In genomic region chr3:94832100-94832499, GRCm38 (mm10) we compare ENCODE assay signal across 15 mouse cellular contexts. TPM values are rescaled to one million over a fixed set of nuclear protein-coding genes. Genes with fewer than 3 reads are reported as not detected.
DNase-seq lines count a peak whose midpoint lies in the region; ATAC-seq and TF ChIP-seq lines count a peak whose summit lies in the region.
"Had no signal": no experiment of that assay in that cellular context is flagged by ENCODE, and none has a peak within 500 bp of the region (broad histone marks: within the 10 kb centered on the region; RNA-seq: fewer than 3 reads in every experiment).

No protein-coding gene starts in this region.

- H3K4me1 ChIP-seq in heart, embryonic 16.5 days (ENCODE audit: control insufficient read depth, insufficient read depth, low read length) = no peaks in the 10 kb centered on the region
- H3K4me1 ChIP-seq in CH12.LX (ENCODE audit: control insufficient read depth in 1 of 2, insufficient read depth in 2 of 2) = peaks cover 0 to 5% of the 10 kb centered on the region in 2 experiments; a peak in 3 of 4 replicates
- H3K4me1 ChIP-seq in liver, embryonic 14.5 days (replicated peaks; ENCODE audit: control insufficient read depth in 2 of 2, insufficient read depth in 2 of 2, low read length in 1 of 2) = peaks cover 4 to 8% of the 10 kb centered on the region in 2 experiments; a peak in 2 of 4 replicates
- no peaks in the 10 kb centered on the region for H3K4me1 ChIP-seq in cerebellum, adult 2 months (ENCODE audit: control insufficient read depth, insufficient read depth, low read length)

- no peak for TF ChIP-seq POLR2A in CH12.LX (IDR thresholded peaks at IDR 0.05; ENCODE audit: low read depth, low read length)
- no peak for TF ChIP-seq POLR2A in cerebellum, adult 2 months (IDR thresholded peaks at IDR 0.05; ENCODE audit: borderline replicate concordance, insufficient read depth, low read length)

- no peak for ATAC-seq in heart, embryonic 16.5 days (replicated peaks; ENCODE audit: extremely low read depth, insufficient read depth, low FRiP score)
- peak; percentile 74 for ATAC-seq in common myeloid progenitor, adult 5-6 weeks (replicated peaks; ENCODE audit: low read depth, poor library complexity, severe bottlenecking)
- ATAC-seq in liver, embryonic 14.5 days (ENCODE audit: insufficient read depth) = no peak
- ATAC-seq: inflammation-experienced regulatory T-cells, adult 6 months had no signal

- no peak for TF ChIP-seq RAD21 in CH12.LX (IDR thresholded peaks at IDR 0.05; ENCODE audit: low read depth, low read length)

- no peak for TF ChIP-seq CTCF in CH12.LX (conservative IDR thresholded peaks at IDR 0.05 in 1 of 2, IDR thresholded peaks at IDR 0.05 in 1 of 2; ENCODE audit: low read depth in 2 of 2, low read length in 2 of 2)
- TF ChIP-seq CTCF in liver, embryonic 14.5 days (IDR thresholded peaks at IDR 0.05; ENCODE audit: low read depth) = no peak
- TF ChIP-seq CTCF in cerebellum, adult 2 months (IDR thresholded peaks at IDR 0.05; ENCODE audit: borderline replicate concordance, insufficient read depth, low read depth, low read length) = no peak

- no peaks in the 10 kb centered on the region for H3K27me3 ChIP-seq in heart, embryonic 16.5 days (ENCODE audit: control insufficient read depth, insufficient read depth, low read length)
- peaks cover 19% of the 10 kb centered on the region for H3K27me3 ChIP-seq in CH12.LX (replicated peaks)
- no peaks in the 10 kb centered on the region for H3K27me3 ChIP-seq in liver, embryonic 14.5 days (ENCODE audit: control insufficient read depth, insufficient read depth, low read length)
- no peaks in the 10 kb centered on the region for H3K27me3 ChIP-seq in cerebellum, adult 2 months (ENCODE audit: control insufficient read depth, insufficient read depth, low read length)
- H3K27me3 ChIP-seq: megakaryocyte, embryonic 14.5 days had no signal

- no peak for DNase-seq in heart, adult 9 months (ENCODE audit: low spot score in 2 of 2)
- DNase-seq in CH12.LX (ENCODE audit: extremely low read depth) = no peak
- no peak for DNase-seq in liver, embryonic 14.5 days (ENCODE audit: low read depth in 3 of 3, low spot score in 3 of 3)
- no peak for DNase-seq in urinary bladder, postnatal 4 days (ENCODE audit: low spot score in 2 of 2)
- DNase-seq in cerebellum, adult 2 months = no peak
- DNase-seq: adrenal gland, postnatal 36 days; cerebellum, postnatal 25 days; gastrocnemius, postnatal 10 days; thymus, adult 2 months had no signal

- no peak overlapping the region for H3K27ac ChIP-seq in heart, embryonic 16.5 days (ENCODE audit: low read length)
- no peak overlapping the region for H3K27ac ChIP-seq in CH12.LX (ENCODE audit: insufficient read depth, low read depth)
- H3K27ac ChIP-seq in liver, embryonic 14.5 days = no peak overlapping the region
- H3K27ac ChIP-seq in cerebellum, adult 2 months (ENCODE audit: insufficient read depth, low read length) = no peak overlapping the region
- H3K27ac ChIP-seq: hindbrain, embryonic 10.5 days had no signal

- TF ChIP-seq EP300 in CH12.LX (IDR thresholded peaks at IDR 0.05; ENCODE audit: low read length) = no peak
- no peak for TF ChIP-seq EP300 in liver, embryonic 14.5 days (IDR thresholded peaks at IDR 0.05; ENCODE audit: low read depth)

- no peaks in the 10 kb centered on the region for H3K9me3 ChIP-seq in heart, embryonic 16.5 days (replicated peaks; ENCODE audit: control insufficient read depth, low read length)
- H3K9me3 ChIP-seq in CH12.LX (replicated peaks; ENCODE audit: low read length) = peaks cover 14% of the 10 kb centered on the region
- no peaks in the 10 kb centered on the region for H3K9me3 ChIP-seq in liver, embryonic 14.5 days (ENCODE audit: control insufficient read depth, low read length)

- dilution Hi-C loops in CH12.LX (cut with MboI; ENCODE audit: extremely low pct_ligation_motif_present, extremely low pct_unique_long_range_greater_than_20kb, low sequenced_read_pairs) = no loop called here

- no peaks in the 10 kb centered on the region for H3K79me2 ChIP-seq in CH12.LX (replicated peaks; ENCODE audit: control insufficient read depth, extremely low read depth, insufficient read depth, poor library complexity, severe bottlenecking)

- in situ Hi-C loops in CH12.LX (cut with MboI; ENCODE audit: low pct_ligation_motif_present, low pct_unique_long_range_greater_than_20kb, low sequenced_read_pairs) = no loop called here

- no peak overlapping the region for H3K4me3 ChIP-seq in heart, embryonic 16.5 days (ENCODE audit: low read length)
- no peak overlapping the region for H3K4me3 ChIP-seq in CH12.LX (replicated peaks in 1 of 3; ENCODE audit: low read depth in 2 of 3, low read length in 2 of 3, poor library complexity in 1 of 3)
- 0 out of 4 replicates have a peak overlapping the region, but pooled peaks of 1 of the 2 experiments have one; percentile 1 for H3K4me3 ChIP-seq in liver, embryonic 14.5 days (ENCODE audit: insufficient read depth in 1 of 2, low read depth in 2 of 2, low read length in 2 of 2)
- no peak overlapping the region for H3K4me3 ChIP-seq in cerebellum, adult 2 months (replicated peaks; ENCODE audit: insufficient read depth, low read depth, low read length)
- H3K4me3 ChIP-seq: hindbrain, embryonic 10.5 days; megakaryocyte, embryonic 14.5 days had no signal

- 10% methylated on average over 9 of the region's 9 CpGs for WGBS in heart, embryonic 16.5 days
- 4% methylated on average over 9 of the region's 9 CpGs for WGBS in liver, embryonic 14.5 days (ENCODE audit: insufficient replicate concordance)
- 27% methylated on average over 9 of the region's 9 CpGs for WGBS in cerebellum, adult 2 months

- H3K36me3 ChIP-seq in heart, embryonic 16.5 days (ENCODE audit: control insufficient read depth, insufficient read depth) = no peaks in the 10 kb centered on the region
- H3K36me3 ChIP-seq in CH12.LX (replicated peaks in 1 of 2; ENCODE audit: control insufficient read depth in 1 of 2, insufficient read depth in 1 of 2, low read length in 1 of 2) = no peaks in the 10 kb centered on the region
- H3K36me3 ChIP-seq in liver, embryonic 14.5 days (replicated peaks; ENCODE audit: control insufficient read depth, insufficient read depth, low read depth) = no peaks in the 10 kb centered on the region
- H3K36me3 ChIP-seq: hindbrain, embryonic 10.5 days had no signal

- H3K4me2 ChIP-seq in heart, embryonic 16.5 days (ENCODE audit: low read depth, low read length) = peak overlapping the region; percentile 18
- peak overlapping the region; percentile 2; the same call in 1 of the 2 replicates for H3K4me2 ChIP-seq in CH12.LX (ENCODE audit: insufficient read depth, low read depth, poor library complexity, severe bottlenecking)
- H3K4me2 ChIP-seq in liver, embryonic 14.5 days (ENCODE audit: low read depth) = peak overlapping the region; percentile 56

- H3K9ac ChIP-seq in heart, embryonic 16.5 days (ENCODE audit: low read length) = no peak overlapping the region
- H3K9ac ChIP-seq in CH12.LX (ENCODE audit: insufficient read depth, low read depth) = no peak overlapping the region
- H3K9ac ChIP-seq in liver, embryonic 14.5 days (replicated peaks) = peak overlapping the region; percentile 18; the same call in 1 of the 2 replicates

TF ChIP-seq in CH12.LX, 34 proteins besides CTCF, POLR2A, EP300 and RAD21:
- no peak for TF ChIP-seq KAT2A (IDR thresholded peaks at IDR 0.05; ENCODE audit: insufficient replicate concordance, low read length)
- TF ChIP-seq ZC3H11A (IDR thresholded peaks at IDR 0.05; ENCODE audit: low read depth, low read length) = no peak

RNA-seq across cellular contexts. Expression of gene Pogz, which starts 5.3 kb away (rescaled TPM):
- polyA plus RNA-seq in heart, embryonic 16.5 days (2015; fragmentation: Nextera tagmentation; extraction: Ambion mirVana) = 8.9 and 9.5 TPM in 2 replicates
- total RNA-seq in CH12.LX (2012; rRNA removed) = 9.5 and 10.1 TPM in 2 replicates
- total RNA-seq in CH12.LX (2014; rRNA removed) = 6.7 and 7.7 TPM in 2 replicates
- 23.4 and 23.6 TPM in 2 replicates for polyA plus RNA-seq in CH12.LX (2012; ENCODE audit: insufficient read length, low read depth)
- total RNA-seq in common myeloid progenitor, adult 5-6 weeks (2017) = 24.3 and 24.6 TPM in 2 replicates
- 6.0 and 6.5 TPM in 2 replicates for polyA plus RNA-seq in liver, embryonic 14.5 days (2012; rRNA removed)
- 2.6 and 3.0 TPM in 2 replicates for polyA plus RNA-seq in liver, embryonic 14.5 days (2014; fragmentation: Nextera tagmentation; extraction: Ambion mirVana)
- polyA plus RNA-seq in cerebellum, adult 2 months (2012; rRNA removed) = 45.3 and 46.2 TPM in 2 replicates

RNA-seq across cellular contexts. Expression of gene Cgn, which starts 45.8 kb away (rescaled TPM):
- polyA plus RNA-seq in heart, embryonic 16.5 days (2015; fragmentation: Nextera tagmentation; extraction: Ambion mirVana) = 2.7 and 4.4 TPM in 2 replicates
- total RNA-seq in CH12.LX (2012; rRNA removed) = 0.17 and 0.25 TPM in 2 replicates
- total RNA-seq in CH12.LX (2014; rRNA removed) = 0.04 TPM in 1 of 2 replicates, not detected in the other
- polyA plus RNA-seq in CH12.LX (2012; ENCODE audit: insufficient read length, low read depth) = 0.41 and 1.1 TPM in 2 replicates
- not detected in 2 replicates for total RNA-seq in common myeloid progenitor, adult 5-6 weeks (2017)
- 4.3 and 4.6 TPM in 2 replicates for polyA plus RNA-seq in liver, embryonic 14.5 days (2012; rRNA removed)
- 5.7 and 7.2 TPM in 2 replicates for polyA plus RNA-seq in liver, embryonic 14.5 days (2014; fragmentation: Nextera tagmentation; extraction: Ambion mirVana)
- polyA plus RNA-seq in cerebellum, adult 2 months (2012; rRNA removed) = 5.3 and 5.7 TPM in 2 replicates
- total RNA-seq: monocyte, adult 5-6 weeks had no signal

RNA-seq across cellular contexts. Expression of gene Psmb4, which starts 54.7 kb away (rescaled TPM):
- polyA plus RNA-seq in heart, embryonic 16.5 days (2015; fragmentation: Nextera tagmentation; extraction: Ambion mirVana) = 279 and 299 TPM in 2 replicates
- total RNA-seq in CH12.LX (2012; rRNA removed) (554 and 695 TPM in 2 replicates), CH12.LX (2014; rRNA removed) (798 and 801 TPM in 2 replicates)
- 435 and 481 TPM in 2 replicates for polyA plus RNA-seq in CH12.LX (2012; ENCODE audit: insufficient read length, low read depth)
- total RNA-seq in common myeloid progenitor, adult 5-6 weeks (2017) = 192 and 193 TPM in 2 replicates
- 127 and 157 TPM in 2 replicates for polyA plus RNA-seq in liver, embryonic 14.5 days (2012; rRNA removed)
- 190 and 203 TPM in 2 replicates for polyA plus RNA-seq in liver, embryonic 14.5 days (2014; fragmentation: Nextera tagmentation; extraction: Ambion mirVana)
- polyA plus RNA-seq in cerebellum, adult 2 months (2012; rRNA removed) = 298 and 301 TPM in 2 replicates

Comparison
In these comparisons a context has a peak if more than half of its experiments do, and no peak if none do; other contexts are left out.
1. H3K4me2 ChIP-seq: peak in every context shown above with its lines; median percentile 56 in liver, embryonic 14.5 days; 18 in heart, embryonic 16.5 days; 2 in CH12.LX.